Mouse (Mus musculus) stomach, embryonic 14.5 days (tissue): Measurements from ENCODE around the gene Capn15. TPM values are rescaled to one million over a fixed set of nuclear protein-coding genes. Genes with fewer than 3 reads are reported as not detected.
A peak's percentile ranks its signal among the peaks of the same experiment; 100 is the strongest.

Experiments
- ATAC-seq: fragments of 200-750 bp; cut with Nextera tagmentation; 2 replicates; pipeline ENCODE4 v1.8.0; 2017; ENCODE audit warnings: low read depth, moderate TSS enrichment; ENCODE audit not compliant: insufficient number of reproducible peaks, insufficient read depth, low FRiP score
- H3K27ac ChIP-seq: fragments of 300-500 bp; sonication (generic); 2 replicates; pipeline ENCODE4 v1.5.1; 2014; ENCODE audit warnings: mild to moderate bottlenecking, low read length, moderate library complexity, mixed read lengths
- H3K27me3 ChIP-seq: fragments of 300-500 bp; sonication (generic); 2 replicates; pipeline ENCODE4 v1.6.1; 2014; ENCODE audit warnings: low read length, control low read depth, mixed read lengths; ENCODE audit not compliant: control insufficient read depth, insufficient read depth
- H3K36me3 ChIP-seq: fragments of 300-500 bp; sonication (generic); 2 replicates; pipeline ENCODE4 v1.6.1; 2014; ENCODE audit warnings: mild to moderate bottlenecking, control low read depth, low read length, moderate library complexity, mixed read lengths; ENCODE audit not compliant: control insufficient read depth, insufficient read depth
- H3K4me1 ChIP-seq: fragments of 300-500 bp; sonication (generic); 2 replicates; pipeline ENCODE4 v1.6.1; 2014; ENCODE audit warnings: low read length, control low read depth, mixed read lengths; ENCODE audit not compliant: control insufficient read depth, insufficient read depth
- H3K4me2 ChIP-seq: fragments of 300-500 bp; sonication (generic); replicated peaks from 2 replicates; pipeline ENCODE4 v1.6.1; 2014; ENCODE audit warnings: low read depth, low read length, control low read depth
- H3K4me3 ChIP-seq: fragments of 300-500 bp; sonication (generic); 2 replicates; pipeline ENCODE4 v1.5.1; 2014; ENCODE audit warnings: low read depth, low read length, control low read depth
- H3K9ac ChIP-seq: fragments of 300-500 bp; sonication (generic); replicated peaks from 2 replicates; pipeline ENCODE4 v1.6.1; 2014; ENCODE audit warnings: low read depth, mild to moderate bottlenecking, control low read depth, low read length, moderate library complexity, mixed read lengths
- H3K9me3 ChIP-seq: fragments of 300-500 bp; sonication (generic); 2 replicates; pipeline ENCODE4 v1.6.1; 2016; ENCODE audit warnings: low read depth, low read length, control low read depth; ENCODE audit not compliant: control insufficient read depth
- WGBS: fragments of 180-500 bp; shearing (Covaris S2); extraction: QIAGEN DNeasy Blood & Tissue Kit; methylation state at CpG from one replicate; pipeline ENCODE4 v1.1.7; 2014; 5-methylcytosine and 5-hydroxymethylcytosine counted together
- polyA plus RNA-seq: library from polyadenylated mRNA; unstranded; fragments of >200 nt; fragmentation: Nextera tagmentation; extraction: Ambion mirVana; gene quantifications from 2 replicates; pipeline ENCODE4 v1.2.1, GENCODE M21; 2014

Gene Capn15
- polyA plus RNA-seq, 1 experiment from 2014 or later = 23.9 TPM

DNA sequence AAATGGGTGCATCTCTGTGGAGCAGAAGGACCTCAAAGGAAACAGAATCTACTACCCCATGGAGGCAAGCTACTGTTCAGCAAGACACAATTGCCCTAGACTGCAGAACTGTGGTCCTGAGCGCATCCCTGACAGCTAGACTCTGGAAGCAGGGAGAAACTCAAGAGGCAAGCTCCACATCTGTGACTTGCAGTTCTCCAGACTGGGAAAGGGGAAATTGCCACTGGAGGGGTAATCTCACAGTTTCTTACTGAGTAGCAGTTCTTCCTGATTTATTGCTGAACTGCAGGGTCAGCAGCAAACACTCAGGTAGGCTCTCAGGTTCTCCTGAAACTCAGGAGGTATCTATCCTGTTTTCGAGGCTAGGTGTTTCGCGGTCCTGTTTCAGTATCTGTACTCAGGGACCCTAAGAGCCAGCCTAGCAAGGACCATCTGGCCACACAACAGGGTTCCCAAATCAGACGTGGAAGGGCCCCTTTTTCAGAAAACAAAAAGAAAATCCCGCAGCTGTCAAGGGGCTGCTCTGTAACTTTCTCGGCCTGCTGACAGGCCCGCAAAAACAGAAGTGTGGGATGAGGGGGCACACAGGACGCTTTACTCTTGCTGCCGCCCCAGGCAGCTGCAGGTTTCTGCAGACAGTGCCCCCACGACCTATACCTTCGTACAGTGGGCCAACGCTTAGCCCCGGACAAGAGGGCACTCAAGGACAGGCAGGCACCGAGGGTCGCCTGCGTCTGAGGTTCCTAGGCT is 865 bp downstream of the Capn15 start:
- Histone ChIP-seq H3K36me3 (no peaks in the 10 kb centered on the region; the same call in none of the 2 replicates), H3K9ac (peak overlapping the region; percentile 90), H3K27ac (peak overlapping the region; percentile 80), H3K9me3 (no peaks in the 10 kb centered on the region), H3K4me2 (peak overlapping the region; percentile 88), H3K4me3 (peak overlapping the region; percentile 72), H3K27me3 (no peaks in the 10 kb centered on the region), H3K4me1 (peaks cover 9% of the 10 kb centered on the region)
- WGBS = 7% methylated on average over 17 of the region's 17 CpGs
- no peak for ATAC-seq

DNA sequence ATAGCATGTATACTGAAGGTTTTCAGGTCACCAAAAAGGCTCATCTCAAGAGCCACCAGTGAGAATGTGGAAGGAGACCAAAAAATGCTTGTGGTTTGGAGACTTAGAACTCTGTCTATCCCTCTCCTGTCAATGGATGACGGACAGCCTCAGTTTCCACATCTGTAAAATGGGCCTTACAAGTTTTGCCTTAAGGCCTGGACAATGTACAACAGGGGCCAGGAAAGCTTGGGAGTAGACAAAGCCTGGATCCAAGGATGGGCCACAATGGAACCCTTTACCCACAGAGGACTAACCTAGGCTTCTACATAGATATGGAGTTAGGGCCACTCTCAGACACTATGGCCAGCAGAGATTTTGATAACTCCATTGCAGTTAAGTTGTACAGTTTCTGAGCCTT is 1.5 kb downstream of the Capn15 start:
- no peak overlapping the region for H3K9ac ChIP-seq
- WGBS = 93% methylated on average over 1 of the region's 1 CpGs
- H3K4me2 ChIP-seq = peak overlapping the region; percentile 88
- no peaks in the 10 kb centered on the region for H3K9me3 ChIP-seq
- no peak for ATAC-seq
- H3K4me3 ChIP-seq = peak overlapping the region; percentile 72
- H3K27ac ChIP-seq = no peak overlapping the region
- H3K27me3 ChIP-seq = no peaks in the 10 kb centered on the region
- peaks cover 9% of the 10 kb centered on the region for H3K4me1 ChIP-seq
- no peaks in the 10 kb centered on the region; the same call in 1 of the 2 replicates for H3K36me3 ChIP-seq

DNA sequence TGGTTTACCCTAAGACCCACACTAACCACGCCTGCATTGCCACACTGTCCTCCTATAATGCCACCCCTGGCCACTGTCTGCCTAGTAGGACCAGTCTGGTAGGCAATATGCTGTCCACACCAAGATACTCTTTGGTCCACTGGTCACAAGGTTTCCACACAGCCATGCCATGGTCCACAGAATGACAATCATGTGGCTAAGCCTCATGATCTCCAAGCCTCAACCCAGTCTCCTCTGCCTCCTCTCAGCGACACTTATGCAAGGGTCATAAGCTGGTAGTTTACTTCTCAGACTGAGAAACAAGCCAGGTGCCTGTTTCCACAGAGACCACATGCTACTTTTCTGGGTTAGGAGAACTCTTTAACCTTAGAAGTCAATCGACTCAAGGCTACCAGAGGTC is 2.7 kb downstream of the Capn15 start:
- Histone ChIP-seq H3K9me3 (no peaks in the 10 kb centered on the region), H3K4me1 (peaks cover 9% of the 10 kb centered on the region), H3K4me3 (no peak overlapping the region), H3K27ac (no peak overlapping the region), H3K27me3 (no peaks in the 10 kb centered on the region), H3K4me2 (no peak overlapping the region), H3K9ac (no peak overlapping the region), H3K36me3 (no peaks in the 10 kb centered on the region)
- 85% methylated on average over 3 of the region's 3 CpGs for WGBS
- no peak for ATAC-seq

DNA sequence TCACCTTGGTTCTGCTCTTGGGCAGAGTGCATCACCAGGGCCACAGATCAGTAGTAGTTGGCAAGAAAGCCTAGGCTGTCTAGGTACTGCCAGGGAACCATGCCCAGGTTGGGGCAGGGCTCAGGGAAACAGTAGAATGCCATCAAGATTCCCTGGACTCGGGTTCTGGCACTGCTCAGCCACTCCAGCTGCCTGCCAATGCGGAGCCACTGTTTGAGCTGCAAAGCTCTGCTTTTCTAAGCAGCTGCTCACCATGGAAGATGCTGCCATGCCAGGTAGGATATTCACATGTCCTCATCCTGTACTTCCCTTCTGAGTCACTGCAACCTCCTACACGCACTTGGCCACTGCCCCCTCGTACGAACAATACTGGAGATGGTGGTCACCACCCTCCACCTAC is 4.7 kb downstream of the Capn15 start:
- Histone ChIP-seq H3K36me3 (no peaks in the 10 kb centered on the region), H3K4me1 (peaks cover 9% of the 10 kb centered on the region), H3K4me2 (no peak overlapping the region), H3K4me3 (no peak overlapping the region), H3K9ac (no peak overlapping the region), H3K27me3 (no peaks in the 10 kb centered on the region), H3K27ac (no peak overlapping the region), H3K9me3 (no peaks in the 10 kb centered on the region)
- 88% methylated on average over 5 of the region's 5 CpGs for WGBS
- ATAC-seq = no peak

DNA sequence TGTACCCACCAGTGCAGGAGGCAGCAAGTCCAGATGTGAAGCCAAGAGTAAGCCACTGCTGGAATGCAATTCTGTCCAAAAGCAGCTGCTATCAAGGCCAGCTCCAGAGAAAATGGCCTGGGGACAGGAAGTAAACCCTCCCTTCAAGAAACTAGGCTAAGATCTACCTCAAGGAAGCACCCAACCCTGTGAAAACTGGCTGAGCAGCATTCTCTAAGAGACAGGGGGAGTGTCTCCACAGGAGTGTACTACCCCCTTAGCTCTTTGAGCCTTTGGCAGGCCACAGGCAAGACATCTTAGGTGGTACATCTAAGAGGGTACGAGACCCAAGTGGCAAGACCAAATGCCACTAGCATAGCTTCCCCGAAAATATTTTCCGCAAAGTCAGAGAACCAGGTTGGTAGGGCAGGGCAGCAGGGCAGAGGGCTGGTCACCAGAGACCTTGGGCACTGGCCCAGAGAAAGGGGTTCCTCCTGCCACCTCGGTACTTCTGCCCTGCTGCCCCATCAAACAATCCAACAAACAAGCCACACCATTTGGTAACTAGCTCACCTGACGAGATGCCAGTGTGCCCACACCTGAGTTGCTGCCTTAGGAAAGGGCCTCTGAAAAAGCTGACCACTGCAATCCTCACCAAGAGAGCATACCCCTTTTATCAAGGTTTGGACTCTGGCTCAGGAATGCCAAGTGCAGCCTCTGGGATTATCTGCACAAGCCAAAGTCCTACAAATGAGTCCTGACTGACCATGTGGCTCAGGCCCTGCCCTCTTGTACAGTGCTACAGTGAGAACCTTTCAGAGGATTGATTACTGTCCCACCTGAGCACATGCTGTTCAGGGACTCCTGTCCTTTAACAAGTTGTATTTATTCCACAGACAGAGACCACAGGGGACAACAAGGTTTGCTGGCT is 5.5 kb downstream of the Capn15 start:
- Histone ChIP-seq H3K27me3 (no peaks in the 10 kb centered on the region), H3K4me2 (no peak overlapping the region), H3K4me1 (peaks cover 9% of the 10 kb centered on the region), H3K27ac (no peak overlapping the region), H3K4me3 (no peak overlapping the region), H3K9ac (no peak overlapping the region), H3K36me3 (no peaks in the 10 kb centered on the region), H3K9me3 (no peaks in the 10 kb centered on the region)
- ATAC-seq = 0 out of 2 replicates have a peak, but pooled peaks have one; percentile 23
- WGBS = 83% methylated on average over 5 of the region's 5 CpGs

DNA sequence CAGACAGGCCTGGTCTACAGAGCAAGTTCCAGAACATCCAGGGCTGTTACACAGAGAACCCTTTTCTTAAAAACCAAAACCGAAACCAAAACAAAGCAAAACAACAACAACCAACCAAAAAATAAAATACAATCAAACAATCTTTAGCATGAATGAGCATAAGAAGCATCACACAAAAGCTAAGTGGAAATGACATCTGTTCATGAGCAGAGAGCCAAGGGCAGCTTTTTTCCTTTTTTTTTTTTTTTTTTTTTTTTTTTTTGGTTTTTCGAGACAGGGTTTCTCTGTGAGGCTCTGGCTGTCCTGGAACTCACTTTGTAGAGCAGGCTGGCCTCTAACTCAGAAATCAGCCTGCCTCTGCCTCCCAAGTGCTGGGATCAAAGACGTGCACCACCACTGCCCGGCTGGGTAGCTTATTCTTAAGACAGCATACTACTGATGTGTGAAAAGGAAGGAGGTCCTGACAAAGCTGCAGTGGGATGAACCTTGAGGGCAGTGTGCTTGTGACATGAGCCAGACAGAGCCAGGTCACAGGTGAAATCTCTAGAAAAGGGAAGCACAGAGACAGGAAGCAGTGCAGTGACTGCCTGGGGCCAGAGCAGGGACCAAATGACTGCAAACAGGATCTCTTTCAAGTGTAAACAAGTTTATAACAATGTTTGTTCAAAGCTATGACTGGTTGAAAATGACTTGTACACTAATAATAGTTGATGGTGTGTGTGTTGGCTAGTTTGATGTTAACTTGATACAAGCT is 14.5 kb downstream of the Capn15 start:
- no peaks in the 10 kb centered on the region for H3K9me3 ChIP-seq
- ATAC-seq = no peak
- no peaks in the 10 kb centered on the region; the same call in 1 of the 2 replicates for H3K36me3 ChIP-seq
- H3K4me1 ChIP-seq = peaks cover 3% of the 10 kb centered on the region; the same call in 1 of the 2 replicates
- WGBS = 90% methylated on average over 4 of the region's 4 CpGs
- no peak overlapping the region for H3K4me3 ChIP-seq
- no peak overlapping the region for H3K4me2 ChIP-seq
- no peaks in the 10 kb centered on the region for H3K27me3 ChIP-seq
- no peak overlapping the region for H3K9ac ChIP-seq
- H3K27ac ChIP-seq = no peak overlapping the region

DNA sequence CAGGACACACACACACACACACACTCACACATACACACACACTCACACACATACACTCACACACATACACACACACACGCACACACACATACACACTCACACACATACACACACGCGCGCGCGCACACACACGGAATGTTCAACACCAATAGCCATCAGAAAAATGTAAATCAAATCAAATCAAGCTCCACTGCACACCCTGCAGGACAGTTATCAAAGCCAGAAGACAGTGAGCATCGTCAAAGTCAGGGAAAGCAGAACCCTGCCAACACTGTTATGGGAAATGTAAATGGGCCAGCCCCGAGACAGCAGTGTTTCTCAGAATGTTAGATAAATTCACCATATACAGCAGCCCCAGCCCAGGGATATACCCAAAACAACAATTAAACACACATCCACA is 15.1 kb downstream of the Capn15 start:
- Histone ChIP-seq H3K9me3 (no peaks in the 10 kb centered on the region), H3K4me1 (peaks cover 3% of the 10 kb centered on the region; the same call in 1 of the 2 replicates), H3K9ac (no peak overlapping the region), H3K4me3 (no peak overlapping the region), H3K4me2 (no peak overlapping the region), H3K27ac (no peak overlapping the region), H3K27me3 (no peaks in the 10 kb centered on the region), H3K36me3 (no peaks in the 10 kb centered on the region; the same call in 1 of the 2 replicates)
- ATAC-seq = no peak
- 92% methylated on average over 9 of the region's 9 CpGs for WGBS

DNA sequence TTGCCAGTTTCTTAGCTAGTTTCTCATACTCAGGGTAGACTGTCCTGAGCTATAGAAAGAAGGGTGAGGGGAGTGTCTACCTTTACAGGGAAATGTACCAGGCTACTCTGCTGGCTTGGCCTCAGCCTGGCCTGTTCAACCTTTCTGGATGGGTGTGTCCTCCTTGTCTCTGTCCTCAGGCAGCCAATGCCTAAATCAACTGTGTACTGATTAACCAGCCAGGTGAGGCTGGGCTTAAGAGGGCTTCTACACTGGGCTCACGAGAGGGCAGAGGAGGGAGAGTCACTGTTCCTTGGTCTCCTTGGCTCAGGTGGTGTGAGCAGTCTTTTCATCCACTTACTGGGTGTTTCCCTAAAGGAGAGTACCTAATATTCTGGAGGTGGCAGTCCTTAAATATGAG is 17.4 kb downstream of the Capn15 start:
- H3K4me1 ChIP-seq = peaks cover 3% of the 10 kb centered on the region; the same call in 1 of the 2 replicates
- no peaks in the 10 kb centered on the region for H3K9me3 ChIP-seq
- WGBS = 48% methylated on average over 1 of the region's 1 CpGs
- H3K36me3 ChIP-seq = peaks cover 8% of the 10 kb centered on the region; the same call in 1 of the 2 replicates
- no peaks in the 10 kb centered on the region for H3K27me3 ChIP-seq
- no peak overlapping the region for H3K4me2 ChIP-seq
- H3K27ac ChIP-seq = no peak overlapping the region; the same call in 1 of the 2 replicates
- no peak overlapping the region for H3K9ac ChIP-seq
- ATAC-seq = peak; percentile 88
- H3K4me3 ChIP-seq = no peak overlapping the region
